Mouse (Mus musculus) G1E (cell line): ENCODE data around the gene Myom3. TPM values are rescaled to one million over a fixed set of nuclear protein-coding genes. Genes with fewer than 3 reads are reported as not detected.

ENCODE experiments used
- ATAC-seq: 2 replicates; pipeline ENCODE4 v1.8.0; 2016; ENCODE audit warnings: mild to moderate bottlenecking; ENCODE audit not compliant: insufficient number of reproducible peaks, poor library complexity, low FRiP score, severe bottlenecking; ENCODE audit errors: extremely low read depth
- DNase-seq: peaks from one replicate; pipeline ENCODE4 v3.0.0; 2012; ENCODE audit warnings: low spot score
- H3K27me3 ChIP-seq: 2 replicates; pipeline ENCODE4 v1.6.1; 2012; ENCODE audit warnings: mild to moderate bottlenecking, low read length, inconsistent platforms; ENCODE audit not compliant: insufficient read depth
- H3K36me3 ChIP-seq: replicated peaks from 2 replicates; pipeline ENCODE3; 2012; ENCODE audit warnings: mild to moderate bottlenecking, inconsistent platforms
- H3K4me1 ChIP-seq: 2 replicates; pipeline ENCODE4 v1.6.1; 2012; ENCODE audit warnings: low read depth, low read length, inconsistent platforms, mixed read lengths; ENCODE audit not compliant: insufficient read depth
- H3K4me3 ChIP-seq: 2 replicates; pipeline ENCODE4 v1.5.1; 2012; ENCODE audit warnings: low read depth, mild to moderate bottlenecking, inconsistent platforms, low read length, moderate library complexity, mixed read lengths
- H3K9me3 ChIP-seq: replicated peaks from 2 replicates; pipeline ENCODE4 v1.6.1; 2012; ENCODE audit warnings: inconsistent platforms
- CTCF ChIP-seq: IDR thresholded peaks from 2 replicates; pipeline ENCODE4 v1.5.1; 2012; ENCODE audit warnings: low read depth, low read length, inconsistent platforms, mixed read lengths
- GATA1 ChIP-seq: IDR thresholded peaks from 2 replicates; pipeline ENCODE4 v1.6.1; 2012; ENCODE audit warnings: borderline replicate concordance, low read length, inconsistent platforms, mixed read lengths
- GATA2 ChIP-seq: IDR thresholded peaks from 2 replicates; pipeline ENCODE4 v1.6.1; 2012; ENCODE audit warnings: low read depth, low read length, inconsistent platforms, borderline replicate concordance
- POLR2AphosphoS5 ChIP-seq: IDR thresholded peaks from 2 replicates; pipeline ENCODE4 v1.6.1; 2012; ENCODE audit warnings: low read depth, low read length, inconsistent platforms; ENCODE audit not compliant: insufficient replicate concordance
- TAL1 ChIP-seq: conservative IDR thresholded peaks from 2 replicates; pipeline ENCODE4 v1.6.1; 2012; ENCODE audit warnings: low read depth, low read length, inconsistent platforms, mixed read lengths
- polyA plus RNA-seq: library from polyadenylated mRNA; stranded (reverse); fragments of >175 nt; gene quantifications from 2 replicates; pipeline ENCODE4 v1.2.3, GENCODE M21; 2012
- total RNA-seq, 2 experiments: library from RNA; stranded (forward) in 1 of 2; stranded (reverse) in 1 of 2; fragments of 200-1000 nt in 1 of 2; fragments of >200 nt in 1 of 2; fragmentation: Nextera tagmentation in 1 of 2; gene quantifications; 2 replicates each; pipeline ENCODE4 v1.2.3; 2014 to 2017

The Myom3 gene
- total and polyA plus RNA-seq, 3 experiments, result 0.11 TPM; not detected in 2

- Histone ChIP-seq H3K36me3 (no peaks in the 10 kb centered on the region), H3K27me3 (peaks cover 22% of the 10 kb centered on the region), H3K4me3 (no peak overlapping the region), H3K4me1 (no peaks in the 10 kb centered on the region), H3K9me3 (peaks cover 5% of the 10 kb centered on the region; the same call in 1 of the 2 replicates)
- TF ChIP-seq GATA1, result no peak
- no peak for TF ChIP-seq CTCF
- no peak for TF ChIP-seq POLR2AphosphoS5
- no peak for TF ChIP-seq TAL1
- no peak for TF ChIP-seq GATA2
- ATAC-seq (no peak), DNase-seq (no peak)
Observed at GRCm38 (mm10) chr4:135838925-135839292, 79.4 kb downstream of the Myom3 start.

- H3K36me3 ChIP-seq, result no peaks in the 10 kb centered on the region
- no peaks in the 10 kb centered on the region for H3K4me1 ChIP-seq
- no peak overlapping the region for H3K4me3 ChIP-seq
- peaks cover 5% of the 10 kb centered on the region; the same call in 1 of the 2 replicates for H3K9me3 ChIP-seq
- DNase-seq (no peak), ATAC-seq (no peak)
- H3K27me3 ChIP-seq, result peaks cover 20% of the 10 kb centered on the region
- TF ChIP-seq CTCF (no peak), GATA2 (no peak), GATA1 (no peak), POLR2AphosphoS5 (no peak), TAL1 (no peak)
Observed at GRCm38 (mm10) chr4:135839293-135840011, 79.9 kb downstream of the Myom3 start.

GRCm38 (mm10) chr4:135844400-135844799, 84.9 kb downstream of the Myom3 start:
- DNase-seq (no peak), ATAC-seq (no peak)
- no peaks in the 10 kb centered on the region for H3K36me3 ChIP-seq
- H3K27me3 ChIP-seq, result peaks cover 31% of the 10 kb centered on the region
- TF ChIP-seq POLR2AphosphoS5 (no peak), TAL1 (no peak), CTCF (no peak), GATA1 (no peak), GATA2 (no peak)
- no peak overlapping the region for H3K4me3 ChIP-seq
- H3K9me3 ChIP-seq, result peaks cover 12% of the 10 kb centered on the region
- H3K4me1 ChIP-seq, result 0 out of 2 replicates have a peak, but pooled peaks cover 2% of the 10 kb centered on the region

- Histone ChIP-seq H3K4me3 (no peak overlapping the region), H3K36me3 (no peaks in the 10 kb centered on the region), H3K27me3 (peaks cover 56% of the 10 kb centered on the region), H3K4me1 (peaks cover 9% of the 10 kb centered on the region; the same call in 1 of the 2 replicates), H3K9me3 (peaks cover 7% of the 10 kb centered on the region)
- ATAC-seq (no peak), DNase-seq (no peak)
- TF ChIP-seq CTCF (no peak), TAL1 (no peak), POLR2AphosphoS5 (no peak), GATA2 (no peak), GATA1 (no peak)
Observed at GRCm38 (mm10) chr4:135847581-135847980, 88.1 kb downstream of the Myom3 start.

- no peak for DNase-seq
- no peak for TF ChIP-seq GATA1
- no peak for TF ChIP-seq TAL1
- no peak for TF ChIP-seq GATA2
- TF ChIP-seq CTCF, result no peak
- TF ChIP-seq POLR2AphosphoS5, result no peak
- peaks cover 25% of the 10 kb centered on the region for H3K4me1 ChIP-seq
- H3K4me3 ChIP-seq, result no peak overlapping the region
- H3K9me3 ChIP-seq, result no peaks in the 10 kb centered on the region
- no peaks in the 10 kb centered on the region for H3K36me3 ChIP-seq
- H3K27me3 ChIP-seq, result peaks cover 51% of the 10 kb centered on the region
- ATAC-seq, result no peak
Observed at GRCm38 (mm10) chr4:135850411-135851095, 91.0 kb downstream of the Myom3 start.

- H3K27me3 ChIP-seq, result peaks cover 44% of the 10 kb centered on the region
- no peak for TF ChIP-seq CTCF
- no peak for TF ChIP-seq TAL1
- no peak for TF ChIP-seq GATA2
- H3K4me3 ChIP-seq, result no peak overlapping the region
- no peaks in the 10 kb centered on the region for H3K9me3 ChIP-seq
- DNase-seq, result no peak
- peaks cover 25% of the 10 kb centered on the region for H3K4me1 ChIP-seq
- H3K36me3 ChIP-seq, result no peaks in the 10 kb centered on the region
- no peak for ATAC-seq
Observed at GRCm38 (mm10) chr4:135851942-135852341, 92.4 kb downstream of the Myom3 start.
